Mouse (Mus musculus) intestine, embryonic 16.5 days (tissue): ENCODE data around the gene Mt3. TPM values are rescaled to one million over a fixed set of nuclear protein-coding genes. Genes with fewer than 3 reads are reported as not detected.

ENCODE experiments used
- ATAC-seq: fragments of 200-750 bp; cut with Nextera tagmentation; 2 replicates; pipeline ENCODE4 v1.8.0; 2017; ENCODE audit warnings: moderate TSS enrichment, moderate library complexity
- H3K27ac ChIP-seq: fragments of 300-500 bp; sonication (generic); 2 replicates; pipeline ENCODE4 v1.5.1; 2014; ENCODE audit warnings: mild to moderate bottlenecking, low read length
- H3K27me3 ChIP-seq: fragments of 300-500 bp; sonication (generic); replicated peaks from 2 replicates; pipeline ENCODE4 v1.6.1; 2014; ENCODE audit warnings: low read length, control low read depth, mixed read lengths; ENCODE audit not compliant: control insufficient read depth, insufficient read depth
- H3K36me3 ChIP-seq: fragments of 300-500 bp; sonication (generic); 2 replicates; pipeline ENCODE4 v1.6.1; 2014; ENCODE audit warnings: low read length, control low read depth; ENCODE audit not compliant: control insufficient read depth, insufficient read depth
- H3K4me1 ChIP-seq: fragments of 300-500 bp; sonication (generic); 2 replicates; pipeline ENCODE4 v1.6.1; 2014; ENCODE audit warnings: low read length, control low read depth, mixed read lengths; ENCODE audit not compliant: control insufficient read depth, insufficient read depth
- H3K4me2 ChIP-seq: fragments of 300-500 bp; sonication (generic); 2 replicates; pipeline ENCODE4 v1.6.1; 2014; ENCODE audit warnings: low read depth, low read length, control low read depth
- H3K4me3 ChIP-seq: fragments of 300-500 bp; sonication (generic); 2 replicates; pipeline ENCODE4 v1.5.1; 2014; ENCODE audit warnings: mild to moderate bottlenecking, low read length
- H3K9ac ChIP-seq: fragments of 300-500 bp; sonication (generic); 2 replicates; pipeline ENCODE4 v1.6.1; 2014; ENCODE audit warnings: low read depth, low read length
- H3K9me3 ChIP-seq: fragments of 300-500 bp; sonication (generic); 2 replicates; pipeline ENCODE4 v1.6.1; 2016; ENCODE audit warnings: low read length, control low read depth; ENCODE audit not compliant: control insufficient read depth
- WGBS: fragments of 180-500 bp; shearing (Covaris S2); extraction: QIAGEN DNeasy Blood & Tissue Kit; methylation state at CpG from one replicate; pipeline ENCODE4 v1.1.7; 2014; 5-methylcytosine and 5-hydroxymethylcytosine counted together
- polyA plus RNA-seq: library from polyadenylated mRNA; unstranded; fragments of >200 nt; fragmentation: Nextera tagmentation; extraction: Ambion mirVana; gene quantifications from 2 replicates; pipeline ENCODE4 v1.2.1, GENCODE M21; 2015

Mt3 gene
- polyA plus RNA-seq, 1 experiment from 2014 or later = 5.4 TPM

GRCm38 (mm10) chr8:94171321-94171755 lies 18.9 kb downstream of the Mt3 start:
- peaks cover 31% of the 10 kb centered on the region for H3K27me3 ChIP-seq

GRCm38 (mm10) chr8:94172075-94172808 lies 19.8 kb downstream of the Mt3 start, which contains the start of gene Mt2:
Gene Mt2 (plus strand): TSS chr8:94172664.
- H3K4me2 ChIP-seq = peak within 1 kb of the TSS; percentile 95
- H3K36me3 ChIP-seq = no peaks in the 10 kb centered on the region
- H3K27ac ChIP-seq = peak within 1 kb of the TSS; percentile 86
- no peaks in the 10 kb centered on the region for H3K9me3 ChIP-seq
- peak within 1 kb of the TSS; percentile 59 for H3K4me3 ChIP-seq
- 1% methylated on average over 56 of the region's 56 CpGs for WGBS
- peaks cover 12% of the 10 kb centered on the region for H3K4me1 ChIP-seq
- ATAC-seq = peak; percentile 88
- H3K27me3 ChIP-seq = peaks cover 31% of the 10 kb centered on the region
- H3K9ac ChIP-seq = peak within 1 kb of the TSS; percentile 72

More at GRCm38 (mm10) chr8:94171321-94171755, 18.9 kb downstream of the Mt3 start:
- peak overlapping the region; percentile 95 for H3K4me2 ChIP-seq
- H3K9me3 ChIP-seq = no peaks in the 10 kb centered on the region
- peak overlapping the region; percentile 59; the same call in 1 of the 2 replicates for H3K4me3 ChIP-seq
- no peak overlapping the region for H3K27ac ChIP-seq
- H3K9ac ChIP-seq = peak overlapping the region; percentile 72; the same call in 1 of the 2 replicates
- no peak for ATAC-seq
- H3K4me1 ChIP-seq = peaks cover 12% of the 10 kb centered on the region
- no peaks in the 10 kb centered on the region for H3K36me3 ChIP-seq
- 41% methylated on average over 10 of the region's 10 CpGs for WGBS

- Histone ChIP-seq H3K36me3 (no peaks in the 10 kb centered on the region), H3K4me2 (peak overlapping the region; percentile 95), H3K9ac (peak overlapping the region; percentile 72), H3K27ac (peak overlapping the region; percentile 86), H3K27me3 (peaks cover 31% of the 10 kb centered on the region), H3K4me3 (peak overlapping the region; percentile 59), H3K9me3 (no peaks in the 10 kb centered on the region), H3K4me1 (peaks cover 13% of the 10 kb centered on the region)
- 2% methylated on average over 39 of the region's 39 CpGs for WGBS
- peak; percentile 29 for ATAC-seq
Observed at GRCm38 (mm10) chr8:94172809-94173732, 20.7 kb downstream of the Mt3 start.

- H3K9me3 ChIP-seq = no peaks in the 10 kb centered on the region
- peaks cover 14% of the 10 kb centered on the region for H3K4me1 ChIP-seq
- 0 out of 2 replicates have a peak overlapping the region, but pooled peaks have one; percentile 72 for H3K9ac ChIP-seq
- no peak for ATAC-seq
- H3K4me2 ChIP-seq = peak overlapping the region; percentile 95
- peaks cover 31% of the 10 kb centered on the region for H3K27me3 ChIP-seq
- H3K36me3 ChIP-seq = no peaks in the 10 kb centered on the region
- peak overlapping the region; percentile 59 for H3K4me3 ChIP-seq
- peak overlapping the region; percentile 86; the same call in 1 of the 2 replicates for H3K27ac ChIP-seq
- 49% methylated on average over 11 of the region's 11 CpGs for WGBS
Observed at GRCm38 (mm10) chr8:94173848-94174403, 21.5 kb downstream of the Mt3 start.

GRCm38 (mm10) chr8:94174619-94175213 lies 22.3 kb downstream of the Mt3 start:
- 41% methylated on average over 7 of the region's 7 CpGs for WGBS
- H3K4me1 ChIP-seq = peaks cover 14% of the 10 kb centered on the region
- no peak overlapping the region for H3K9ac ChIP-seq
- no peak overlapping the region for H3K4me3 ChIP-seq
- ATAC-seq = no peak
- no peak overlapping the region for H3K27ac ChIP-seq
- no peaks in the 10 kb centered on the region for H3K36me3 ChIP-seq
- peaks cover 33% of the 10 kb centered on the region for H3K27me3 ChIP-seq
- no peaks in the 10 kb centered on the region for H3K9me3 ChIP-seq
- H3K4me2 ChIP-seq = no peak overlapping the region

GRCm38 (mm10) chr8:94177716-94178390 lies 25.4 kb downstream of the Mt3 start:
- no peaks in the 10 kb centered on the region for H3K9me3 ChIP-seq
- no peak overlapping the region for H3K9ac ChIP-seq
- peaks cover 10% of the 10 kb centered on the region for H3K4me1 ChIP-seq
- WGBS = 61% methylated on average over 7 of the region's 7 CpGs
- peaks cover 18% of the 10 kb centered on the region for H3K27me3 ChIP-seq
- H3K27ac ChIP-seq = peak overlapping the region; percentile 83
- H3K4me3 ChIP-seq = peak overlapping the region; percentile 63; the same call in 1 of the 2 replicates
- H3K36me3 ChIP-seq = no peaks in the 10 kb centered on the region
- no peak for ATAC-seq
- peak overlapping the region; percentile 75 for H3K4me2 ChIP-seq

GRCm38 (mm10) chr8:94178857-94179712 lies 26.7 kb downstream of the Mt3 start, which contains the start of gene Mt1:
Gene Mt1 (plus strand): TSS chr8:94179082.
- H3K27me3 ChIP-seq = peaks cover 8% of the 10 kb centered on the region; the same call in 1 of the 2 replicates
- peaks cover 12% of the 10 kb centered on the region for H3K4me1 ChIP-seq
- H3K27ac ChIP-seq = peak within 1 kb of the TSS; percentile 83
- peak within 1 kb of the TSS; percentile 63 for H3K4me3 ChIP-seq
- H3K9ac ChIP-seq = peak within 1 kb of the TSS; percentile 78
- ATAC-seq = peak; percentile 89
- no peaks in the 10 kb centered on the region for H3K36me3 ChIP-seq
- under 1% methylated on average over 50 of the region's 50 CpGs for WGBS
- H3K9me3 ChIP-seq = no peaks in the 10 kb centered on the region
- H3K4me2 ChIP-seq = peak within 1 kb of the TSS; percentile 75
